Mouse (Mus musculus) lung, adult 2 months (tissue): ENCODE results near the gene Casd1. TPM values are rescaled to one million over a fixed set of nuclear protein-coding genes. Genes with fewer than 3 reads are reported as not detected.

Experiments
- DNase-seq: peaks from one replicate; pipeline ENCODE4 v3.0.0; 2022
- H3K4me1 ChIP-seq: fragments of 200-500 bp; 2 replicates; pipeline ENCODE4 v1.6.1; 2011; ENCODE audit warnings: low read length; ENCODE audit not compliant: control insufficient read depth, insufficient read depth
- H3K4me3 ChIP-seq: fragments of 200-500 bp; replicated peaks from 2 replicates; pipeline ENCODE3; 2011; ENCODE audit warnings: low read depth, mild to moderate bottlenecking, control low read depth, low read length; ENCODE audit errors: extremely low read depth
- CTCF ChIP-seq: fragments of 200-500 bp; IDR thresholded peaks from 2 replicates; pipeline ENCODE4 v1.5.1; 2011; ENCODE audit warnings: mild to moderate bottlenecking, low read length, control low read depth; ENCODE audit not compliant: insufficient read depth
- POLR2A ChIP-seq: fragments of 200-500 bp; IDR thresholded peaks from 2 replicates; pipeline ENCODE4 v1.6.1; 2011; ENCODE audit warnings: low read depth, mild to moderate bottlenecking, control low read depth, low read length, borderline replicate concordance; ENCODE audit errors: extremely low read depth
- WGBS: fragments of 180-500 bp; shearing (Covaris S2); methylation state at CpG from one replicate; pipeline ENCODE4 v1.1.7; 2018; 5-methylcytosine and 5-hydroxymethylcytosine counted together
- polyA plus RNA-seq: library from polyadenylated mRNA; depleted of rRNA; stranded (reverse); fragments of >200 nt; gene quantifications from 2 replicates; pipeline ENCODE4 v1.2.3, GENCODE M21; 2012

Casd1 gene
- polyA plus RNA-seq, 1 experiment: 17.6 TPM

- Histone ChIP-seq H3K4me1 (no peaks in the 10 kb centered on the region), H3K4me3 (no peak overlapping the region)
- 54% methylated on average over 5 of the region's 5 CpGs for WGBS
- TF ChIP-seq CTCF (no peak), POLR2A (no peak)
- DNase-seq: no peak
Measured at GRCm38 (mm10) chr6:4655466-4655865, 54.8 kb downstream of the Casd1 start.

GRCm38 (mm10) chr6:4655924-4656323, 55.3 kb downstream of the Casd1 start:
- Histone ChIP-seq H3K4me1 (no peaks in the 10 kb centered on the region), H3K4me3 (no peak overlapping the region)
- no peak for TF ChIP-seq POLR2A
- WGBS: 85% methylated on average over 4 of the region's 4 CpGs
- no peak for DNase-seq

GRCm38 (mm10) chr6:4658861-4659260, 58.2 kb downstream of the Casd1 start:
- 78% methylated on average over 13 of the region's 13 CpGs for WGBS
- no peak for DNase-seq
- TF ChIP-seq POLR2A: no peak
- TF ChIP-seq CTCF: no peak
- Histone ChIP-seq H3K4me1 (no peaks in the 10 kb centered on the region), H3K4me3 (no peak overlapping the region)

- Histone ChIP-seq H3K4me3 (no peak overlapping the region), H3K4me1 (no peaks in the 10 kb centered on the region)
- no peak for DNase-seq
- WGBS: 58% methylated on average over 2 of the region's 2 CpGs
- TF ChIP-seq CTCF (no peak), POLR2A (no peak)
Measured at GRCm38 (mm10) chr6:4663516-4663915, 62.9 kb downstream of the Casd1 start.

GRCm38 (mm10) chr6:4664313-4664712, 63.7 kb downstream of the Casd1 start:
- DNase-seq: no peak
- 63% methylated on average over 2 of the region's 2 CpGs for WGBS
- no peaks in the 10 kb centered on the region for H3K4me1 ChIP-seq

GRCm38 (mm10) chr6:4665154-4665553, 64.5 kb downstream of the Casd1 start:
- Histone ChIP-seq H3K4me3 (no peak overlapping the region), H3K4me1 (no peaks in the 10 kb centered on the region)
- WGBS: 77% methylated on average over 6 of the region's 6 CpGs
- no peak for DNase-seq
- TF ChIP-seq POLR2A: no peak

More at GRCm38 (mm10) chr6:4664313-4664712, 63.7 kb downstream of the Casd1 start:
- TF ChIP-seq CTCF (no peak), POLR2A (no peak)
- no peak overlapping the region for H3K4me3 ChIP-seq

GRCm38 (mm10) chr6:4677356-4677761, 76.7 kb downstream of the Casd1 start:
- no peak overlapping the region for H3K4me3 ChIP-seq
- TF ChIP-seq POLR2A (no peak), CTCF (no peak)
- H3K4me1 ChIP-seq: no peaks in the 10 kb centered on the region
- DNase-seq: no peak
- 100% methylated on average over 1 of the region's 1 CpGs for WGBS

GRCm38 (mm10) chr6:4679981-4680380, 79.3 kb downstream of the Casd1 start:
- TF ChIP-seq POLR2A: no peak
- TF ChIP-seq CTCF: no peak
- no peak overlapping the region for H3K4me3 ChIP-seq
- WGBS: 88% methylated on average over 1 of the region's 1 CpGs
- no peaks in the 10 kb centered on the region for H3K4me1 ChIP-seq
- no peak for DNase-seq

- 94% methylated on average over 4 of the region's 4 CpGs for WGBS
- H3K4me1 ChIP-seq: no peaks in the 10 kb centered on the region
- TF ChIP-seq CTCF (no peak), POLR2A (no peak)
- no peak for DNase-seq
- no peak overlapping the region for H3K4me3 ChIP-seq
Measured at GRCm38 (mm10) chr6:4680576-4680975, 79.9 kb downstream of the Casd1 start.

- TF ChIP-seq POLR2A: no peak
- no peak for TF ChIP-seq CTCF
- no peak overlapping the region for H3K4me3 ChIP-seq
- 73% methylated on average over 10 of the region's 10 CpGs for WGBS
- H3K4me1 ChIP-seq: no peaks in the 10 kb centered on the region
- DNase-seq: no peak
Measured at GRCm38 (mm10) chr6:4684706-4685340, 84.2 kb downstream of the Casd1 start.
